Mouse (Mus musculus) cortical plate, adult 2 months (tissue): ENCODE results near the gene Osbp2.

Experiments
- CTCF ChIP-seq: fragments of 200-500 bp; IDR thresholded peaks from 2 replicates; pipeline ENCODE4 v1.5.1; 2011; ENCODE audit warnings: mild to moderate bottlenecking, control low read depth, low read length; ENCODE audit not compliant: insufficient read depth; ENCODE audit errors: extremely low read depth
- POLR2A ChIP-seq: fragments of 200-500 bp; IDR thresholded peaks from 2 replicates; pipeline ENCODE4 v1.6.1; 2011; ENCODE audit warnings: mild to moderate bottlenecking, low read length, control low read depth; ENCODE audit not compliant: insufficient read depth; ENCODE audit errors: extremely low read depth

- TF ChIP-seq CTCF (no peak), POLR2A (no peak)
Observed at GRCm38 (mm10) chr11:3910513-3911310, 47.0 kb upstream of the Osbp2 start.
